Mouse (Mus musculus): ENCODE data around the gene Zzef1.
"Not testable (repeated sequence)": the region's sequence is repeated elsewhere in the genome, so short reads cannot be mapped to it uniquely, and the experiment has no call there.

Zzef1 gene

DNA sequence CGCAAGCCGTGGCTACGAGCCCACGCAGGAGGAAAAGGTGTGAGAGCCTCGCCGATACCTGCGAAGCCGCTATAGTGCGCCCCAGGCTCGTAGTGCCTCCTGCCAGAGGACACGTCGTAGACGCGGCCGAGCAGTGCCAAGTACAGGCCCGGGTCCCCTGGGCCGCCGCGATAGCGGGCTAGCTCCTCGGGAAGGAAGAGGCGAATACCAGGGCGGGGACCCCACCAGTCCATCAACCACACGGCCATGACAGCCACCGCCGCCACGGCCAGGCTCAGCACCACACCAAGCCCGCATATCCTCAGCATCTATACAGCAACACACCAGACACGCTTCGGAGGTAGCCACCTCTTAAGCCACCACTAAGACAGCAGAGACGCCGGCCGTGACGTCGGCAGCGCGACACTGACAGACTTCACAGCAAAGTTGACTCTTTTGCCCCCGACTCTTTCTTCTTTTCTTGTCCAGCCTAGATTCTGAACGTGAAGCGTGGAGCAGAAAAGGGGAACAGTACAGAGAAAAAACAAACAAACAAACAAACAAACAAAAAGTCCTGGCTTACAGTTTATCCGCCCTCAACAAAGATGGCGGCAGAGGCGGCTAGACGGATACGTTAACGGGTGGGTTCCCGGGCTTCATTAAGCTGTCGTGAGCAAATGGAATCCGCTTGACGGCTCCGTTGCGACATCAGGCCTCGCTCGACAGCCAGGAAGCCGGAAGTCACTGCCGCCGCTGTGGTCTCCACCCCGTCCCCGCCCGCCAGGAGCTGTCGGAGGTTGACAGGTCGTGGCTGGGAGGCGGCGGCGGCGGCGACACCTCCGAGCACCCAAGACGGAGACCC is at the start of gene Zzef1, which contains the start of gene Cyb5d2:
Gene Zzef1 (plus strand): TSS at position 772 of the 841 bp plus-strand sequence.
Gene Cyb5d2 (minus strand): TSS at position 688 of the 841 bp plus-strand sequence.
- peak; percentile 92 to 93 for DNase-seq (ENCODE audit: low spot score in 2 of 2)

DNA sequence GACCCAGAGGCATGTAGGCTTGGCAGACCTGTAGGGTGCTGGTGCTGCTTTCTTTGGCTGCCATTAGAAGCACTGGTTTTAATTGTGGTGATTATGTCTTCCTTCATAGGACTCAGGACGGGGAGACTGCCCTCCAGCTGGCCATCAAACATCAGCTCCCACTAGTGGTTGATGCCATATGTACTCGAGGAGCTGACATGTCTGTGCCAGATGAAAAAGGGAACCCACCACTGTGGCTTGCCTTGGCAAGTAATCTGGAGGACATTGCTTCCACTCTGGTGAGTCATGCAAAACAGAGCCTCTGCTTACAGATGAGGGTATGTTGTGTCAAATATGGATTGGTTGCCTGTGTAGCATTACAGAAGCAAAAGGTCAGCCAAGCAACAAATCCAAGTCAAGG is 44.1 kb upstream of the Zzef1 start:
- no peak for DNase-seq (ENCODE audit: low spot score in 2 of 2)

DNA sequence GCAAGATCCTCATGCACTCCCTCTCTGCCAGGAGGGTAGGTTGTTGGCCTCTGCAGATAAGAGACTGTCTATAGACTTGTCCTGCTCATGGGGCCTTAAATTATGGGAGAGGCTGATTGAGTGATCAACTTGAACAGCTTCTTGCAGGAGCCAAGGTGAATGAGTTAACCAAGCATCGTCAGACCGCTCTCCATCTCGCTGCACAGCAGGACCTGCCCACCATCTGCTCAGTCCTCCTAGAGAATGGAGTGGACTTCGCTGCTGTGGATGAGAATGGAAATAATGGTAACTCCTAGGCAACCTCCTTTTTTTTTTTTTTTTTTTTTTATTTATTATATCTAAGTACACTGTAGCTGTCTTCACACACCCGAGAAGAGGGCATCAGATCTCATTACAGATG is 37.7 kb upstream of the Zzef1 start:
- DNase-seq (ENCODE audit: low spot score in 2 of 2), result no peak

DNA sequence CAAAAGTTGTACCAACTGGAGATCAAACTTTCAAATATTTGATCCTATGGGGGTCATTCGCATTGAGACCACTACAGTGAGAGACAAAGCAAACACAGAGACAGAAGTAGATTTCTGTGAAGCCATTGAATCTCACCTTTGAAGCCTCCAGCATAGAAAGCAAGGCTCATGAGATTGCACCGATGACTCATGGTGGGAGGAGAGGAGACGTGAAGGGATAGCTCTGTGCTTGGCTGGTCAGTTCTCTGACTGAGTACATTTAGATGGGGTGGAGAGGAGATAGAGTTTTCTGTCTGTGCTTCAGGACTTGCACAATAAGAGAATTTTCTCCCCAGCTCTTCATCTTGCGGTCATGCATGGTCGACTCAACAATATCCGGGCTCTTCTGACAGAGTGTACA is 36.4 kb upstream of the Zzef1 start:
- DNase-seq (ENCODE audit: low spot score in 2 of 2), result no peak

DNA sequence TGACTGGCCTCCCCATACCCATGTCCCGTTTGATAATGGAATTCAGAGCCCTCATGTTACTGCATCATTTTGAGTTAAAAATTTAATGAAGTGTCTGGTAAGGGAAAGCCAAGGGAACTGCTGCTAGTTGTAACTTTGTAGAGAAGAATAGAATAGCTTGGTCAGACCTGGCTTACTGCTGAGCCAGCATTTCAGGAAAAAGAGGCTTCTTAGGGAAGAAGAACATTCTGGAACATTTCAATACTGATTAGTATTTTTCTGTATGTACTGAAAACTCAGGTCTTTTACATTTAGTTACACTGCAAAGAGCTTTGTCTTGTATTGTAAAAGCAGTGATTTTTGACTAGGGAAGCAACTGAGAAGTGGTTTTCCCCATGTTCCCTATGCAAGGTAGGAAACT is 35.2 kb upstream of the Zzef1 start:
- no peak for DNase-seq (ENCODE audit: low spot score in 2 of 2)

DNA sequence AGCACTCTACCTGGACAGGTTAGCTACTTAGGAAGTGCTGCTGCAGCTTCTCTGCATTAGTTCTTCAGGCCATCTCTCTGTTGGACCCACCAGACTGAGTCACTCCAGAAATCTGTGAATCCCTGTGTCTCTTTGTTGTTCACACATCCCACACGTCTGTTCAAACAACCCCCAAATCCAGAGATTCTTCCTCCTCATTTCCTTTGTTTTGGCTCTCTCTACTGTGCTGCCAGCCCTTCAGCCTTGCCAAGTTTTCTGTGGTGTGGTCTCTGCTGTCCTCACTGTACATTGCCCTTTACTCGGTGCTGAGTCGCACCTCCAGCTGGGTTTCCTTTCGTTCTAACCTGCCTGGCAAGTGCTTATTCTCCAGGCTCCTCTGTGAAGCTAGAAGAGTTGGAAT is 31.8 kb upstream of the Zzef1 start:
- DNase-seq (ENCODE audit: low spot score in 2 of 2), result no peak

DNA sequence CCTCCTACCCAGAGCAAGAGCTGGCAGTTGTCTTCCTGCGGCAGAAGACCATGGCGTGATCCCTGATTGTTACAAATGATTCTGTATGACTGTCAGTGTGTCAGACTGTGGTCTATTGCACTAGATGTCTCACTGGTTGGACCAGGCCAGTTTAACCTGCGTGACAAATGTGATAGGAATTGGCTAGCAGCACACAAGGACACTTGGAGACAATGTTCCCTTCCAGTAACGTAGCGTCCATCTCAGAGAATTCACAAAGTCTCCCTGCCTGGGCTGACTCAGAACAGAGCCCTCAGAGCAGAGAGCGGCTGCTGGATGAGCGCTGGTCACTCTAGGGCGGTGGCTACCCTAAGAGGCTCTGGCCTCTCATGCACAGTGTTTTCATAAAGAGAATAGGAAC is 28.3 kb upstream of the Zzef1 start:
- DNase-seq (ENCODE audit: low spot score in 2 of 2), result no peak

DNA sequence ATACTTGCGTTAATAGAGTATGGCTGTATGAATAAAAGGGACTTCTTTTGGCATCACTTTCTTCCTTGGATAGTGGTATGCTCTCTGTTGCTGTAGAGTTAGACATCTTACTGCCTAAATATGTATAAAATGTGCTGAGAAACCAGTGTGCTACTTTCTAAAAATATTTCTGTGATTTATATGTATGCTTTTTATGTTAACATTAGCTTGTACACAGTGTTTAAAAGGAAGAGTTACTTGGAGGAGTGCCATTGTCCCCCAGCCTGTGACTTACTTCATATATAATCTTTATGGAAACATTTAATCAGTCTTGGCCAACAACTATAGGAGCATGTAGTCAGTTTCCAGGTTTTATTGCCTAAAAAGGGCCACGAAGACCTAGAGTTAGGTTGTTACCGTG is 27.0 kb upstream of the Zzef1 start:
- no peak for DNase-seq (ENCODE audit: low spot score in 2 of 2)

DNA sequence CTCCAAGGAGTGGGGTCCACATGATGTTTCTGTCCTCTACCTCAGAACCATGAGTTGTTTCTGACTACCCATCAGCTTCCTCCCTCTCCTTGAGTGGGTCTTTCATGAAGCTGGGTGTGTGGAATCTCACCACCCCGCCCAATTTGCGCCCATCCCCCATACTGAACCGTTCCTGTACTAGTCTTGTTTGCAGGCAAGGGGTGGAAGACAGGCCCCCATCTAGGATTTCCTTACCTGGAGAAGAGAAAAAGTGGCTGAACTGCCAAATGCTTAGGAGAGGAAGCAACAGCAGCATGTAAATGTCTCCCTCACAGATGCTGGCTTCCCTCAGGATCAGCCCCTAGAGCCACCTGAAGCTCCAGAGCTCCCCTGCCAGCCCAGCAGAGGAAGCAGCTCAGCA is 25.7 kb upstream of the Zzef1 start:
- no peak for DNase-seq (ENCODE audit: low spot score in 2 of 2)

DNA sequence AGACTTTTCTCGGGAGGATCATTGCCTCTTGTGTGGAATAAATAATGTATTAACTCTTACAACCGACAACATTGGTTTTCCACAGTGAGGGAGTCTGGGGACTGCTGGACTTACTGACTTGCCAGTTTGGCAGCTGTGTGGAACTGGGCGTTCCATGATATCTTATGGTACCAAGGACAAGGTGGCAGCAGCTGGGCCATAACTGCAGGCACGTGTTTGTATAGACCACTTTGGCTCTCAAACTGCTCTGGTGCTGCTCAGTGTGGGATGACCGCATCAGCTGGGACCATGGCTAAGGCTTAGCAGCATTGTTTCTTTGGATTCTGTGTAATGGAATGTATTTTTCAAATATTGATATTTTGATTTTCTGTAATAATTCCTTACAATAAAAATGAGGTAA is 25.2 kb upstream of the Zzef1 start:
- no peak for DNase-seq (ENCODE audit: low spot score in 2 of 2)

DNA sequence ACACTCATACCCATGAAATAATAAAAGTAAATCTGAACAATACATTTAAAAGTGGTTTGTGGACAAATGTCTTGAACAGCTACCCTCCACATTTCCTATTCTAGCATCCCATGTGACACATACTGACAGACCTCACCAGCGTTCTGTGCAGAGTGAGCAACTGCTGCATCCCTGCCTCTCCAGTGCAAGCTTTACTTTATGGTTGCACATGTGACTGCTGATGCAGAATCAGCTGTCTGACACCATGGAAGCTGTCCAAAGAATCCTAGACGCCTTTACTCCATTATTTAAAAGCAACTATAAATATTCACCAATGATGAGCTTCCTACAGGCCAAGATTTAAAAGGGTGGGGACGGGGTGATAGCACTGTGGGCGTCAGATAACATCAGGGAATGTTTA is 24.6 kb upstream of the Zzef1 start:
- DNase-seq (ENCODE audit: low spot score in 2 of 2), result no peak

DNA sequence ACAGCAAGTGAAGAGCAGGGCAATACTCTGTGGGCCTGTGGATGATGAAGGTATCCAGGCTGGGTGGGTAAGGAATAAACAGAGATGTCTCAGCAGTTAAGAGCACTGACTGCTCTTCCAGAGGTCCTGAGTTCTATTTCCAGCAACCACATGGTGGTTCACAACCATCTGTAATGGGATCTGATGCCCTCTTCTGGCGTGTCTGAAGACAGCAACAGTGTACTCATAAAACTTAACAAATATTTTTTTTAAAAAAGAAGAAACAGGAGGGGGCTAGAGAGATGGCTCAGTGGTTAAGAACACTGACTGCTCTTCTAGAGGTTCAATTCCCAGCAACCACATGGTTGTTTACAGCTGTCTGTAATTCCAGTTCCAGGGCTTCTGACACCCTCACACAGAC is 23.4 kb upstream of the Zzef1 start:
- not testable (repeated sequence) for DNase-seq (ENCODE audit: low spot score in 2 of 2)

DNA sequence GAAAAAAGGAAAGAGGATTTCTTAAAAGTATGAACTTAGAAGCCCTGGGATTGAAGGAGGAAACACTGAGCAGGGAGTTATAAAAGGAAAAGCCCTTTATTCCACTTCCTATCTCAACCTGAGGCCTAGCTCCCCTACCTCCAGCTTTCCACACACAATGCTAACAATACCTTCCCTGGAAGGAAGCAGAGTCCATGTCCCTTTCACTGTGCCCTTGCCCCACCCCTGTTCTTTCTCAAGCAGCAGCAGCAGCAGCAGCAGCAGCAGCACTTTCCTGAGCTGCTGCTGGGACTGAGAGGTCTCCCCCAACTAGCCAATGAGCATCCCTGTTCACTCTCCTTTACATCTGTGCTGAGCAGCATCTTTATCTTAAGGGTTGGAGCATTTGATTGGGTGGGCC is 17.1 kb upstream of the Zzef1 start:
- DNase-seq (ENCODE audit: low spot score in 2 of 2), result no peak

DNA sequence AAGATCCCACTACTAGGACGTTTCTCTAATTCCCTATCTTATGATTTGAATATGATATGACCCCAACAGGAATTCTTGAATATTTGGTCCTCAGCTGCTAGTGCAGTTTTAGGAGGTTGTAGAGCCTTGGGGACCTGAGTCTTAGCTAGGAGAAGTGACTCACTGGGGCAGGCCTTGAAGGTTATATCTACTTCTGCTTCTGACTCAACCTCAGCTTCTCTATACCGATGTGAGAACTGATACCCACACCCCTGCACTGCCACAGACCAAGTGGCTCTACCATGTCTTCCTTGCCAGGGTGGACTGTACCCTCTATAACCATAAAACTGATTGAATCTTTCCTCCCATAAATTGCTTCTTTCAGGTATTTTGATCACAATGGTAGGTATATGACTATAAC is 13.9 kb upstream of the Zzef1 start:
- DNase-seq (ENCODE audit: low spot score in 2 of 2), result no peak

DNA sequence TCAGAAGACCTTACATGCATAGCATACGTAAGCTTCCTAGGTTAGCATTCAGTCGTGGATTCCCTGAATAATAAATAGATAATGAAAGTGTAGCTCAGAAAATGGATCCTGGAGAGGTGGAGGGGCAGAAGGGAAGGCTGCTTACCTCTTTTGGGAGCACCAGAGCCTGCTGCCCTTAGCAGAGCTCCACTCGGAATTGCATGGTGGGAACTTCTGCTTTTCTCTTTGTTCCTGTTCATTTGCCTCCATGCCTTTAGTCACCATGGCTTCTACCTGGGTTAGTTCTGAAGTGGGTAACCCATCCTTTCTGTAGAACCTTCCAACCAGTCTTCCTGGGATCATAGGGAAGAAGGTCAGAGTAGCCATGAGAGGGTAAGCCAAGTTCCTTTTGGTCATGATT is 13.5 kb upstream of the Zzef1 start:
- no peak for DNase-seq (ENCODE audit: low spot score in 2 of 2)

DNA sequence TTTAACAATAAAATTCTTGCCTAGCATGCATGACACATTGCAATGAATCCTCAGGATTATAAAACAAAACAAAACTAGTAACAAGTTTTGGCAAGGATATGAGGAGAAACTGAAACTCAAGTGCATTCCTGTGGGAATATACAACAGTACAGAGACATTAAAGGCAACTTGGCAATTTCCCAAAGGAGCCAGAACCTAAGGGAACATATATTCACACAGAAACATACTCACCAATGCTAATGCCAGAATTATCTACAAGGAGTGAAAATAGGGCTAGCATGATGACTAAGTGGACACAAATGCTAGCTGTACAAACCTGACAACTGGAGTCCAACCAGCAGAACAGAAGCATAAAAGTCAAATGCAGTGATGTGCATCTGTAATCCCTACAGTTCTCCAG is 4.0 kb upstream of the Zzef1 start:
- DNase-seq (ENCODE audit: low spot score in 2 of 2), result no peak

DNA sequence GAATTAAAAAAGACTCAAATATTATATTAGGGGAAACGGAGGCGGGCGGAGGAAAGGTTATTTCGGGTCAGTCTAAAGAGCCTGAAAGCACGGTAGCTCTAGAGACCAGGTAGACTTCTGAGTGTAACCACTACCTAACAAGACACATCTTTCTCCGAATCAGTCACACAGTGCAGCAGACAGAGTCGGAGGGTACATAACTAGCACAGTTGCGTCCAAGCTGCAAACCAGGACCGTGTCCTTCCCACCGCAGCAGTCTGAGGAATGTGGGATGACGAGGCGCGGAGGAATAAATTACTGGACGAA is 924 bp upstream of the Zzef1 start:
- no peak for DNase-seq (ENCODE audit: low spot score in 2 of 2)

DNA sequence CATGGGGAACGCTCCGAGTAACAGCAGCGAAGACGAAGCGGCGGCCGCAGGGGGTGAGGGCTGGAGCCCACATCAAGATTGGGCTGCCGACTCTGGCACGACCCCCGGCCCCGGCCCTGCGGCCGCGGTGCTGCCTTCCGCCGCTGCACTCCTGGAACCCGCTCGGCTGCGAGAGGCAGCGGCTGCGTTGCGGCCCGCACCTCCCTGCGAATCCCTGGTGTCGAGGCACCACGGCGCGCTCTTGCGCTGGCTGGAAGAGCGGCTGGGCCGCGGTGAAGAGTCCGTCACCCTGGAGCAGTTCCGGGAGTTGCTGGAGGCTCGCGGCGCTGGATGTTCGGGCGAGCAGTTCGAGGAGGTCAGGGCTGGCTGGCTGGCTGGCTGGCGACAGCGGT is 266 bp downstream of the Zzef1 start:
- no peak for DNase-seq (ENCODE audit: low spot score in 2 of 2)

DNA sequence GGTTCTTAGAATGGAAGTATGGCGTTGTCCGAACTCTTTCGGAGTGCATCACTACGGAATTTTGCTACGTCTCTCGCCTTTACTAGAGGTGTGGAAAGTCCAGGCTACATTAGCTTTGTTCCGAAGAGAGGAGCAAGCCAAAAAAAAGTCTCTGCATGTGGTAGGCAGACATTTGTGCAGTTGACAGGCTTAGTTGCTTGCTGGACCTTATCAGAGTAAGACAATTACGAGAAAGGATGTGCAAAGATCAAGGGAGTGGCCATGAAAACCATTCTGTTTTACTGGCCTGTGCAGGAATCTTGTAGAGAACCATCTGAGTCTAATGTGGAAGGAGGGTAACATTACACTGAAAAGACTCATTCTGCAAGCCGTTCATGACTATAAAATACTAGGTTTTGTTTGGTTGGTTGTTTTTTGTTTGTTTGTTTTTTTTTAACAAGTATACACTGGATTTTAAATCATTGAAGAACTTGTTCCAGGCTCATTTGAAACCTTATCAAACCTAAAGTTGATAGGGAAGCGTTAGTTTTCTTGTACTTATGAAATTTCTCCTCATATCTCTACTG is 830 bp downstream of the Zzef1 start:
- no peak for DNase-seq (ENCODE audit: low spot score in 2 of 2)

DNA sequence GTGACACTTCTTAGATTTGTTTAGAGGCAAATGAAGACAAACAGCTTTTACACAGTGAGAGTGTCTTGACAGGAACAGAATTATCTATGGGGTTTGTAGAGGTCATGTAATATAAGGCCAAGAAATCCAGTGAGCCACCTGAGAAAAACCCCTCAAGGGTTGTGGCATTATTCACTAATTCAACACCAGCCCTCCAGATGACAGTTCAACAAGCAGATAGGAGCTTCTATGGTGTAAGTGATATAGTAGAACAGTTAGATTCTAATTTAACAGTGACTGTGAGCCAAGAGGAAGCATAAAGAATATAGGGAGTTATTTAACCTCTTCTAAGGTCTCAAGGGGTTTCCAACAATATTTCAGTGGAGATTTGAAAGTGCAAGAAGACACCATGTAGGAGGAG is 2.1 kb downstream of the Zzef1 start:
- no peak for DNase-seq (ENCODE audit: low spot score in 2 of 2)

DNA sequence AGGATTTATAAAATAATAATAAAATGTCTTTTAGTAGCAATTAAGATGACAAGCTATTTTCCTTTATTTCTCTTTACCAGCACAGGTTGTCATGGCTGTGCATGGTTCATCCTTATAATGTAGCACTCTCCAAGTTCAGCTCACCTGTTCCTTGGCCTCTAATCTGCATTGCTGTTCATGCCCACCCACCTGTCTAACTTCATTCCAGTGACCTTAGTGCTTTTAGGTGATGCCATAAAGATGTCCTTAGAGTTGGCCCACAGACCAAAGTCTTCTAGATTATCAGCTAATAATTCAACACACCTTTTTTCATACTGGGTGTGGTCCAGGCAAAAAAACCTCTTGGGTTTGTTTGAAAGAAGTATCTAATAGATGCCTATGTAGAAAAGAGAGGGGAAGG is 5.2 kb downstream of the Zzef1 start:
- no peak for DNase-seq (ENCODE audit: low spot score in 2 of 2)

DNA sequence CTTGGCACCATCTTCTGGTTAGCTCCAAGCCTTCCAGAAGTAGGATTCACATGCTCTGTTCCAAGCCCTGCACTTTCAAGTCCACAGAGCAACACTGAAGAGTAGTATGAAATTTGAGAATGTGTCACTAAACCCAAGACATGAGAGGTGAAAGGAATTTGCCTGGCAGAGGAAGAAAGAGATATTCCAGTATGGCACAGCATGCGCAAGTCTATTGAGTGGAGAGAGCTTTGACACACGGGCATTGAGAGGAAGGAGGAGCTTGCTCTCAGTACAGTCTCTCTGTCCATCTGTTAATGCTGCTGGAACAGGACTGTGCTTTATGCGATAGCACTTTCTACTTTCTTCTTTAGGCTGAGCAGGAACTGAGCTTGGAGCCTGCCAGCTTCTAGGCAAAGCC is 7.0 kb downstream of the Zzef1 start:
- DNase-seq (ENCODE audit: low spot score in 2 of 2), result no peak

DNA sequence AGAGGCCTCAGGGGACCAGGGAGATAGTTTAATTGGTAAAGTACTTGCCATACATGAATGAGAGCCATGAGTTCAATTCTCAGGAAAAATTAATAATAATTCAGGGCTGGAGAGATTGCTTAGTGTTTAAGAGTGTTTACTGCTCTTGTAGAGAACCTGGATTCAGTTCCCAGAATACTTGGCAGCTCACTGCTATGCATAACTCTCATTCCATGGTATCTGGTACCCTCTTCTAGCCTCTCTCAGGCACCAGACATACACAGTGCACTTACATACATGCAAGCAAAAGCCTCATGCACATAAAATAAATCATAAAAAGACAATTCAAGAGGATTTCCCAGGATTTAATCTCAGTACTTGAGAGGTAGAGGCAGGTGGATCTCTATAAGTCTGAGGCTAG is 8.6 kb downstream of the Zzef1 start:
- DNase-seq (ENCODE audit: low spot score in 2 of 2), result no peak

DNA sequence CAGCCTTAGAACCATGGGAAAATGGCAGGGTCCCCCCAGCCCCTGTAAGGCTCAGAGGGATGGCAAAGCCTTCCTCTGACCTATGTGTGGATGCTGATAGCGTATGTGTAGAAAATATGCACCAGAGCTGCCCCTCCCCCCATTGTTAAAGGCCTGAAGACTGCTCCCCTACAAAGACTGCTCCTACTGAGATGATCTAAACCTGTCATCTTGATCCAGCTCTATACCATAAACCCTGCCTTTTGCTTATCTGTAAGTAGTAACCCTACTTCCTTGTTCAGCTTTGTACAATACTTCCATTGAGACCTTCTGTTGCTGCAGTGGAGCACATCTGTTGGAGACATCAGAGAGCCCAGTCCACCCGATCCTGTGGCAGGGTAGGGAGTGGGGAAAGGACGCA is 9.2 kb downstream of the Zzef1 start:
- DNase-seq (ENCODE audit: low spot score in 2 of 2), result no peak
